Mouse (Mus musculus): ENCODE measurements around the gene Dlx2.

Dlx2 gene

DNA sequence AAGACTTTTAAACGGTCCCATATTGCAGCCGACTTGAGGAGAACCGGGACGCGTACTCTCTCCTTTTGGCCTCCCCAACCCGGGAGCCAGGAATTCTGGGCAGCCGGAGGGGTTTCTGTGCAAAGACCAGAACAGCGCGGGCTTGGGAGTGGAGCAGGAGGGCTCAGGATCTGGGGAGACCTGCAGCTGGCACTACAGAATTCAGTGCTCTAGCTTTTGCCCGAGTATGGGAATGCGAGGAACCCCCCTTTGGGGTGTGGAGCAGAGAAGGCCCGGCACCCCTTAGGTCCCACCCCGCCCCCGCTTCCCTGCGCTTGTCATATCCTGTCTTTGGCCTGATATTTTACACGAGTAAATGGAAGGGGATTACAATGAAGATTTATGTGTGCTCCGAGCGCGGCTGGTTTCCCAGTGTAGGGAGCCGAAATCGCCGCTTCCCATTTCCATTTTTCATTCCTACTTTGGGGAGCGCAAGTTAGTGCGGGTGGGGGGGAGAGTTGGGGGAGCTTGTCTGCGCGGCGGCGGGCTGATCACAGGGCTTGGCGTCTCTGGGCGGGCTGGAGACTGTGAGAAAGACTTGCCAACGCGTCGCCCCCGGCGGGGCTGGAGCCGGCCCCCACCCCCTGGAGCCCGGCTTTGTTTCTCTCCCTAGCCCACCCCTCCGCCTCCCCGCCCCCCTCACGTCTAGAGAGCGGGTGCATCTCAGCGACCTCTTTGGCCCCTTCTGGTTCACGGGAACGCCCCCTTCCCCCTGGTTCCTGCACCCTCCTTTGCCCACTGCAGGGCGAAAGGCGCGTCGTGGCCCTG, 5.7 kb downstream of the Dlx2 start:
- DNase-seq (ENCODE audit: low spot score) = no peak

DNA sequence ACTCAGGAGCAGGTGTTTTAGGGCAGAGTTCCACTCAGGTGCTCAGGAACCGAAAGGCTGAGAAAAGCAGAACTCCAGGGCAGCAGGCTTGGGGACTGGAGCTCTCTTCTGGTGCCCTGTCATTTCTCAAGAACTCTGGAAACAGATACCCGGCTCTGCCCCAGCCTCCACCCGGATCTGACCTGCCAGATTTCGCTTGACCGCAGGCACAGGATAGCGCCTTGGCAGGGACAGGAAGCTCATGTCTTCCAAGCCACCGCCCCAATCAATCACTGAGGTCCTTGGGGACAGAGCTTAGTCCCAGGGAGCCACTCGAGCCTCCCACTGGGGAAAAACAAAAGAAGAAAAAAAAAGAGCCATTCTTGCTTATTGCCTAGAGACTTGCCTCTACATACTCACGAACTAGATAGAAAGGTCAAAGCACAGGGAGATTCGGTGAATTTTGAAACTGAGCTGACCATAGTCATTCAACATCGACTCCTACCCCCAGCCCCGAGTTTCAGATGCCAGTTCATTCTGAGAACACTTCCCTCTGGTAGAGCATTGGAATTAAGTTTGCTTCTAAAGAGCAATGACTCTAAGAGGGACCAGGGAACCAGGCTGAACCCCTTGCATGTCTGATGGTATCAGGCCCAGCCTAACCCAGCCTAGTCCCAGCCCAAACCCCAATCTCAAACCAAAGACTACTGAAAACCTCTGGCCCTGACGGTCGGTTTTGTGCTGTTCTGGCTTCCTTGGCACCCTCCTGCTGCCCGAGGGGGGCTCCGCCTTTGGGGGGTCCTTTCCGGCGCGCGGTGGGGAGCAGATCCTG, 12.1 kb downstream of the Dlx2 start:
- no peak for DNase-seq (ENCODE audit: low spot score)

DNA sequence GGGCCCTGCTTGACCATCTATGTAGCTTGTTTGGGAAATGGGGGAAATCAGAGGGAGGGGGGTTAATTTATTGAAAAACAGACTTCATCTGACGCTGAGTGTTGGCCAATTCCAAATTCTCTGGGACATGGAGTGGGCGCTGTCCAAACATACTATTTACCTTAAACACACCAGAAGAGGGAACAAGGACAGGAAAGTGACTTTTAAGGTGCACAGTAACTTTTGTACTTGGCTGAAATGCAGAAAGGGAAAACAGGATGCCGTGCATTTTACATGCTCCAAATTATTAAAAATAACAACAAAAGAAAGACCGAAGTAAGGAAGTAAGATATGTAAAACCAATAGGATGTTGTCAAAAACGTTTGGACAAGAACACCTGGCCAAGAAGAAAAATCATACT, 13.5 kb downstream of the Dlx2 start:
- DNase-seq (ENCODE audit: low spot score) = no peak

DNA sequence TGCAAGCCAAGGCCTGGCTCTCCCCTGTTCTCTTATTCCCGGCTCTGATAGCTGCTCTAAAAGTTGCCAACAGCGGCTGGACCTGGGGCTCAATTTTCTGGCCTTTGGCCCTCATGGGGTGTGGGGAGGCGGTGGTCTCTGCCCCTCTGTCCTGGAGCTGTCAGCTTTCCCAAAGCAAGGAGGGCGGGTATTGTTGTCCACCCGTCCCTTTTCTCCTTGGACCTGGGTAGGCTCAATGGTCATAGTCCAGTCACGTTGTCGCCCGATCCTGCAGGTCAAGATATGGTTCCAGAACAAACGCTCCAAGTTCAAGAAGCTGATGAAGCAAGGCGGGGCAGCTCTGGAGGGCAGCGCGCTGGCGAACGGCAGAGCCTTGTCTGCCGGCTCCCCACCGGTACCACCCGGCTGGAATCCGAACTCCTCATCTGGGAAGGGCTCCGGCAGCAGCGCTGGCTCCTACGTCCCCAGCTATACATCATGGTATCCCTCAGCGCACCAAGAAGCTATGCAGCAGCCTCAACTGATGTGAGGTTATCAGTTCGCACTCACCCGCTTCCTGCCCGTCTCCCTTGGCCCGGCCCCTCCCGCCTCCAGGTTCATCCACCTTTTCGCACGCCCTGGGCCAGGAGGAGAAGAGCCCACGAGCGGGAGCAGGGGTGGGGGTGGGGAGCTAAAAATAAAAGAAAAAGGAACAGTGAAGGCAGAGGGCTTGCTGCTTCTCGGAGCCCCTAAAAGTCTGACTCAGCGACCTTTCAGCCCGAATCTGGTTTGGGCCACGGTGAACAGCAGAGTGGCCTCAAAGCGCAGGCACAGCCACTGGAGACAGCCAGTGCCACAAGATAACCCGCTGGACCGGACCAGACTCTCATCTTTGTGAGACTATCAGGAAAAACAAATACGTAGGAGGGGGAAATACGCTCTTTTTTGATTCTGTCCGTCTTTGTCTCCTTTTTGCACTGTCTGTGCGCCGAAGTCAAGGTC, 14.3 kb downstream of the Dlx2 start:
- DNase-seq (ENCODE audit: low spot score) = no peak

DNA sequence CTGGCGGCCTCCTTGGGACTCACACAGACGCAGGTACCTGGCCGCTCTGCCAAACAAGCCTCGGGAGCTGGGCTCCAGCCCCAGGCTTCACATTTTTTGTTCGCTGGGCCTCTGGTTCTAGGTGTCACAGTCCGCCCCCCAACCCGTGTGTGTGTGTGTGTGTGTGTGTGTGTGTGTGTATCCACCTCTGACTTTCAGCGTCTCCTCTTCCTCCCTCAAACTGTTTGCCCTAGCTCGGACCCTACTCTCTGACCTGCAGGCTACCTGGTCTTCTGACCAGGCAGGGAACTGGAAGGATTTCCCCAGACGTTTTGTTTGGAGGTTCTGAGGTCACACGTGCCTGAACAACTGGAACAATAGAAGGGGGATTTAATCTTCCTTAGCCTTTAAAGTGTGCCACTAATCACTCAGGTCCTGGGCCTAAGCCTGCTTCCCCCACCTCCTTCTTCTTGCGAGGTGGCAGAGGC, 15.4 kb downstream of the Dlx2 start:
- no peak for DNase-seq (ENCODE audit: low spot score)

DNA sequence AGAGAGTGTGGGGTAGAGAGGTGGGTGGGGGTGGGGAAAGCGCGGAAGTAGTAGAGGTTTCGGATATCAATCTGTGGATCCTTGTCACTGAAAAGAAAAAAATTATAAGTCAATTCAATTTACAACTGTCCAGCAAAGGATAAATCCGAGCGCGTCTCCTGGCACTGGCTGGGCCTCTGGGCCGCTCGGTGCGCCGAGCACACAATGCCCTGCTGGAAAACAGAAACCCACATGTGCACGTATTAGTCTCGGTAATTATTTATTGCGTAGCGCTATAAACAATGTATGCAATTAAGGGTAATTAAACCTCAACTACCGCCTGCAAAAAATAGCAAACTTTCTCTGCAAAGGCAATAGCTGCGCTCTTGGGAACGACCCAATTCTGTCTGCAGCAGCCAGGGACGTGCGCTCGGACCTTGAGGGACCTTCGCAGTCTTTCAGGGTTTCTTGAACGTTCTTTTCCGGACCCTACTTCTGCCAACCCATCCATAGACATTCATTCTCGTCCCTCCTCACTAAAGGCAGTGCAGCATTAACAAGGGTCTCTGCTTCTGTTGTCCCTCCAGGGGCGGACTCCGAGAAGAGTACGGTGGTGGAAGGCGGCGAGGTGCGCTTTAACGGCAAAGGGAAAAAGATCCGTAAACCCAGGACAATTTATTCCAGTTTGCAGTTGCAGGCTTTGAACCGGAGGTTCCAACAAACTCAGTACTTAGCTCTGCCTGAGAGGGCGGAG, 16.0 kb downstream of the Dlx2 start:
- DNase-seq (ENCODE audit: low spot score) = no peak

DNA sequence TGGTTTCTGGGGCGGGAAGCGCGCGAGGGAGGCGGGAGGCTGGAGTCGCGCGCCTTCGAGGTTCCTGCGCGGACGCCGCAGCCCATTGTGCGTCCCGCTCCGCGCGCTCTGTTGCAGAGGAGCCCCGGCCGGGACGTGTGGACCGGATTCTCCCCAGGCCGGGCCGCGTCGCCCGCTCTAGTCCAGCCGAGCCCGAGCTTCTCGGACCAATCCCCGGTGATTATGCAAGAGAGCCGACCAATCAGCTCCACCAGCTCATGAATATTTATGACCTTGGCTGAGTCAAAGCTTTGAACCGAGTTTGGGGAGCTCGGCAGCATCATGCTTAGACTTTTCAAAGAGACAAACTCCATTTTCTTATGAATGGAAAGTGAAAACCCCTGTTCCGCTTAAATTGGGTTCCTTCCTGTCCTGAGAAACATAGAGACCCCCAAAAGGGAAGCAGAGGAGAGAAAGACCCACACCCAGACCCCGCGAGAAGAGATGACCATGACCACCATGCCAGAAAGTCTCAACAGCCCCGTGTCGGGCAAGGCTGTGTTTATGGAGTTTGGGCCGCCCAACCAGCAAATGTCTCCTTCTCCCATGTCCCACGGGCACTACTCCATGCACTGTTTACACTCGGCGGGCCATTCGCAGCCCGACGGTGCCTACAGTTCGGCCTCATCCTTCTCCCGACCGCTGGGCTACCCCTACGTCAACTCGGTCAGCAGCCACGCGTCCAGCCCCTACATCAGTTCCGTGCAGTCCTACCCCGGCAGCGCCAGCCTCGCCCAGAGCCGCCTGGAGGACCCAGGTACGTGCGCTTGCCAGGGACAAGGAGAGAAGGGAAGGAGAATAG, 16.8 kb downstream of the Dlx2 start:
- peak; percentile 71 for DNase-seq (ENCODE audit: low spot score)

DNA sequence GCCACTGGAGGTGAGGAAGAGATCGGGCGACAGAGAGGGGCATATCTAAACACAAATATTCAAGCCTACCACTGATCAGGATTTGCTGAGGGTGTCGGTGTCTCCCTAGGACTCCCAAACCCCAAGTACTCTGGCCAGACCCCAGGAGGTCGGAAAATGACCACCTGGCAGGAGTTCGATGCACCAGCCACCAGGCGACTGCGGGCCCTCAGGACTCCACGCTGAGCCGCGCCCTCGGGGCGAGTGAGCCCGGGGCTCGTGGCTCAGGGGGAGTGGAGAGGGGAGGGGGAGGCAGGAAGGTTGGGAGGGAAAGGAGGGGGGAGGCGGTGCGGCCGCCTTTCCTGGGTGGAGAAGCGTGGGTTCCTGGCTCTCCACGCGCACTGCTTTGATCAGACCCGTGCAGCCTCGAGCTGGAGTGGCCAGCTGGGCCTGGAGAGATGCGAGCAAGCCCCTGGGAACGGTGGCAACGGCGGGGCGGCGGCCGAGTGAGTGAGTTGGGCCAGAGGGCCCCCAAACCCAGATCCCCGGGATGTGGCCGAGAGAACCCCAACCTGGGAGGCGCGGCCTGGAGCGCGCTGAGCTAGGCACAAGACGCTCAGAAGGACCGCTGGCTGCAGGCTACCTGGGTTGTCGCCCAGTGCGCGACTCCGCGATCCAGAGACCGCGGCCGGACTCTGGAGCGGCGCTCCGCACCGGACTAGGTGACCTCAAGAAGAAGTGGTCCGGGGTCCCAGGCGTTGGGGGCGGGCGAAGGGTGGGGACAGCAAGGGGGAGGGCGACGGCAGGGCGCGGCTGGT, 17.6 kb downstream of the Dlx2 start:
- DNase-seq (ENCODE audit: low spot score) = no peak

DNA sequence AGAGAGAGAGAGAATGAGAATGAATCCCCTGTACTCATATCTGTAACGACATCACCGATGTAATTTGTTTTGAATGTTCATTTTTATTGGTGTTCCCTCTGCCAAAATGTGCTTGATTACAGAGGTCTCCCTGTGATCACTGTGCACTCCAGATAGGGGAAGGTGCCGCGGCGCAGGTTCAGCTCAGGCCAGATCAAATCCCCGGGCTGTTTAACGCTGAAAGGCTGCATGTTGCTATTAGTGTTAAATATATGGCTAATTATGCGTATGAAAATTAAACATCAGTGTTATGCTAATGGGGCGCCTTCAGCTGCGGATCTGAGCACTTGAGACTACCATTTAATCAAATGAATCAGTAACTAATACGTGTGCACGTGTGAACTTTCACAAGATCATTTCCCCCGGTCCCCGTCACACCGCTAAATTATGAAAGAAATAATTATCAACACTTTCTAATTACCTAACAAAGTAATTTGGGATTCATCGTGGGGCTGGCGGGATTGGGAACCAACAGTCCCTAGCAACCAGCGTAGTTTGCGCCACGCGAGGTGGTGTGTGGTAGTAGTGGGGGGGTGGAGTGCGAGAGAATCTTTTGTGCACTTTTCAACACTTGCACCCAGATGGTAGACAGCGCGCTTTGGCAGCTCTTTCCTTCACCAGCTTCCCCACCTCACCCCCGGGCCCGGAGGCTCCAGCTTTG, 18.4 kb downstream of the Dlx2 start, which contains the start of gene Dlx1:
Dlx1 (plus strand) TSS at position 100 of the 700 bp plus-strand sequence.
- DNase-seq (ENCODE audit: low spot score) = no peak

DNA sequence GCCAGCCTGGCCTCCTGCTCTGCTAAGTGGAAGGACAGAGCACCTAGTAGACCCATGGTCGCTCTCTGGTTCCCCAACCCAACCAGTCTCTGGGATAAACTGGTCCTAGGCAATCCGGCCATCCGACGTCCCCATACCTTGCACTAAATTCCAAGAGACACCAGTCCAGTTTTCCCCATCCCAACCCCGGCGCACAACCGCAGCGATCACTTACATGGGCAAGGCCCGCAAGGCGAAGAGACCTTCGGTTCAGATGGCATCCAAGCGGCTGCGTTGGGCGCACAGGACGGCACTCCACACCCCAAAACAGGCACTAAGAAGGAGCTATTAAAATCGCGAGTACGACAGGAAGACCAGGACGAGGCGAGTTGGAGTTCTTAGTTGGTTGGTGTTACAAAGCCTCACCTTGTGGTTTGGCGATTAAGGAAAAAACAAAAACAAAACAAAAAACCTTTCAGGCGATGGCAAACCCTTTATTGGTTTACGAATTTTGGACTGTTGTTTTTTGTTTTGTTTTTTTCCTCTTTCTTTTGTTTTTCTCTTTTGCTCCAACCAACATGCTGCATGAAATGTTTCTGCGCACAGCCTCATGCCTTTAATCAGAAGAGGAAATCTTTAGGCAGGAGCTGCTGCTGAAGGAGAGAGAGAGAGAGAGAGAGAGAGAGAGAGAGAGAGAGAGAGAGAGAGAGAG, 19.1 kb downstream of the Dlx2 start:
- no peak for DNase-seq (ENCODE audit: low spot score)

DNA sequence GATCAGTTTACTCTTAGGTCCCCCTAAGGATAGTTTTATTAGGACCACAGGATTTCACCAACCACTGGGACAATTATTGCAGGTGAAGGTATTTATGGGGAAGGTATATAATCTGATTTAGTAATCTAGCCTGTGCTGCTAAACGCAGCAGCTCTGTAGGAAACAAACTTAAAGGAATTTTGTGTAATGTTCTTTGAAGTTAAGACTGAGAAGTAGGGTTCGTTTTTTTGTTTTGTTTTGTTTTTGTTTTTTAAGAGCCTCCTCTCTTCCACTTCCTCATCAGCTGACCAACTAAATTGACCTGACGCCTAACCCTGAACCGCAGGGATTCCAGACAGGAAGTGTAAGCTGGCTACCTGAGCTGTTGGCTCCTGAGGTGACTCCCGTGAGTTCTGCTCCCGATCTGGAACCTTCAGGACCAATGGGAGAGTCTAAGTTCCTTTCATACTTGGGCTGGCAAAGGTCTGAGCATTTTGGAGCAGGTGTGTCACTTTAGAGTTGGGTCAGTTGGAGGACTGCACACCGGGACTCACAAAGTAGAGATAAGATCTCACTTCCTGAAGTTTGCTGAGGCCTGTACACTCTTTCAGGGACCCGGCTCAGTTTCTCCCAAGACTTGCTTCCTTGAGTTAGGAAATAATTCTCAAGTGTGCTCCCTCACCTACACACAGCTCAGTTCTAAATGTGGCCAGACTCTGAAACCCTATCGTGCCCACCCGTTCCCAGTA, 19.8 kb downstream of the Dlx2 start:
- DNase-seq (ENCODE audit: low spot score) = no peak

DNA sequence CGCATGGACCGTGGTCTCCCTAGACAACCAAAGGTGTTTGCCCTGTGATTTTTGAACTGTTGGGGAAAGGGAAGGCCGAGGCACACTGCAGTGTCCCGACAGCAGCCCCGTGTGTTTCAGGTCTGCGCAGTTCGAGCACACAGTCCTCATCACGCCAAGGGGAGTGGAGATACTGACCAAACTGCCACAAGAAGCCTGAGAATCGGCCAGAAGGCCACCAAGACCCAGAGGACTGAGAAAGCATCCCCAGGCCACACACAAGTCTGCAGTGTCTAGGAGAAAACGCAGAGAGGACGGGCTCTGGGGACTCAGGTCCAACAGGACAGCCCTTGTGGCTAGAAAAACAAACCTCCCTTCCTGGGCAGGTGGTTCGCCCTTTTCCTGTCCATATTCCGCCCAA, 21.8 kb downstream of the Dlx2 start:
- no peak for DNase-seq (ENCODE audit: low spot score)

DNA sequence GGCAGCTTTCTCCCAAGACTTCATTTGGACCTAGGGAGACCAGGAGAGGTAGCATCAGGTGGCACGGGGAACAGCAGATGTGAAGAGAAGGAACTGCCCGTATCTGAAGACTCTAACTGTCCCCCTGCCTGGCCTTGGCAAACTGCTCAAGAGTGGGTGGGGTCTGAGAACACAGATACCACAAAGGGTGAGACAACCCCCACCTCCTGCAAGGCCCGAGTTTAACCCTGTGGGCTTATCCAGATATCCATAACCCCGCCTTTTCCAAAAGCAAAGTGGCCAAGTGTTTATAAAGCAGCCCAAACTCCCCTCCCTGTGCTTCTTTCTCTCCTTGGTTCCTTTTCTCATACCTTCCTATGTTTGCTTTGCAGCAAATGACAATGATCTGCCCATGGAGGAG, 23.1 kb downstream of the Dlx2 start:
- DNase-seq (ENCODE audit: low spot score) = no peak

DNA sequence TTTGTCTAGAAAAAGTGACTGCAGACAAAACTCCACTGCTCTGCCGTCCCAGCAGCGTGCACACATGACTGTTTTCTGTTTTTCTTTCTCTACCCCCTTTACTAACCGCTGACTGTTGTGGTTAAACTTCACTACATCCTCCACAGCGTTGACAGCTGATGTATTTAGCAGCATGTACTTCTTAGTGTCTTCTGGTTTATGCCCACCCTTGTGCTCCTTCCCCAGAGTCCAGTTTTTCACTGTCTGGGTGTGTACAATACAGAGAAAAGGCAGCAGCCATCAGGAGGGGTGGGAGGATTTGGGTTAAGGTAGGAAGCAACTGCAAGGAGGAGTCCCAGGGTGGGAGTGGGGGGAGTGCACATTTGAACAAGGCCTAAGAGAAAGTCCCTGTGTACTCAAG, 23.7 kb downstream of the Dlx2 start:
- DNase-seq (ENCODE audit: low spot score) = no peak

DNA sequence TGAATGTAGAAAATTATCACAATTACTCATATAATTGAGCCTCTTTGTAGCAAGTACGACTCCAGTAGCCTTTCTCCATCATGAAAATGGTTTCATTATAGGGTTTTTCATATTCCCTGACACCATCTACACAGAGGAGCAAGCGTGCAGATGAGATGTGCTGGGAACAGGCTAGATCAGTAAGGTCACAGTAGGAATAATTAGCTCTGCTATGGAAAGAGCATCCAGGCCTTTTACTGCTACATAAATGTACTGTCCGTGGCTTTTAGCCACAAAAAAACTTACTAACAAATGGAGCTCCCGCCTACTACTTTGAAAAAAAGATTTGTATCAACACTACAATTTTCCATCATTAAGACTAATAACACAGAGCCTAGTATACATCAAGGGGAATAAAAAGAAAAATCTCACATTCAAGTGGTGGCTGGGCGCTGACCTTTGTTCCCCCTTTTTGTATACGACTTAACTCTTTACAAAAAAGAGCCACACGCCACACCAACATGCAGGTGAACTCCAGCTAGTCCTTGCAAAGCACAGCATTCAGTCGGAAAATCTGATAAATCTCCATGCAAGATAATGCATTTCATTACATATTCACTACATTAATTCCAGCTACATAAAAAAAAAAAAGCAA, 29.0 kb downstream of the Dlx2 start:
- DNase-seq (ENCODE audit: low spot score) = no peak

DNA sequence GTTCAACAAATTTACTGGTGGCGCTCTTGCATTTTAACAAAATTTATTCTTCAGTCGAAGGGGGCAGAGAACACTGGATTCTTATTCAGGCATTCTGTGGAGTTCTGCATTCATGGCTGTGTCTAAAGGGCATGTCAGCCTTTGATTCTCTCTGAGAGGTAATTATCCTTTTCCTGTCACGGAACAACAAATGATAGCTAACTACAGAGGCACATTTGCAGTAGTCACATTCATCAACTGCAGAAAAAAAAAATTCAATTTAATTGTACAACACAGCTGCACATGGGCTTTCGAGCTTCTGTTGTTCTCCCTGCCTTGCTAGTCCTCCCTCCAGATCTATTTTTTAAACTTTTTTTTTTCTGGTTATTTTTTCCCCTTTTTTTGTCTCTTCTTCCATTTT, 29.6 kb downstream of the Dlx2 start:
- no peak for DNase-seq (ENCODE audit: low spot score)

DNA sequence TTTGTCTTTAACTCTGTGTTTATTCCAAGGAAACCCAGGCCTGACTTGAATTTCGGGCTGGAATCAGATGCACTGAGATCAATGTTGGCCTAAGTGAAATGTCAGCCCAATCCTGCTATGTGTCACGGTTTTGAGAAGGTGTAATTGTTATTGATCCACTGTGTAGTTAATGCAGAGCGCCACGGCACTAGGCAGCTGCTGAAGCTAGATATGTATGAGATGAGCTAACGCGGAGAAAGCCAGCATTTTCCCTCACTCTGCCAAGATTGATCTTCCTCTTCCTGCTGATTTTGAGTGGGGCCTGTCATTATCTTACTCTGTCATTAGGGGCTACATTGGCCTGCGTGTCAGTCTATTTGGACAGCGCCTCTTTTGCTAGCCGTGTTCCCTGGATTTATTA, 34.2 kb downstream of the Dlx2 start:
- DNase-seq (ENCODE audit: low spot score) = no peak

Data from left cerebral cortex, adult 11 months (tissue).